Mouse (Mus musculus) kidney, adult 2 months (tissue): ENCODE data around the gene E330021D16Rik.

Experiments used
- CTCF ChIP-seq: fragments of 200-500 bp; conservative IDR thresholded peaks from 2 replicates; pipeline ENCODE4 v1.5.1; 2011; ENCODE audit warnings: low read depth, mild to moderate bottlenecking, control low read depth, low read length, moderate library complexity, mixed read lengths; ENCODE audit not compliant: insufficient read depth, insufficient read length
- POLR2A ChIP-seq: fragments of 200-500 bp; IDR thresholded peaks from one replicate; pipeline ENCODE4 v1.6.1; 2011; ENCODE audit warnings: low read depth, low read length, control low read depth

GRCm38 (mm10) chr6:136433573-136433972, 18.2 kb upstream of the E330021D16Rik start:
- TF ChIP-seq CTCF (no peak), POLR2A (no peak)
